Mouse (Mus musculus): ENCODE measurements at regions not wholly inside any gene's neighbourhood (a gene's known extent, or its start where the extent isn't known, plus 50 kb on each side); places are given as distances from the start of the nearest gene placed in this dataset.
A peak's percentile ranks its signal among the peaks of the same experiment; 100 is the strongest.
"Not testable (repeated sequence)": the region's sequence is repeated elsewhere in the genome, so short reads cannot be mapped to it uniquely, and the experiment has no call there.

- not testable (repeated sequence) for DNase-seq (ENCODE audit: extremely low spot score in 1 of 2, low spot score in 1 of 2)
Measured at GRCm38 (mm10) chr8:20285523-20285922, 77.5 kb downstream of the Gm15319 start.

- DNase-seq (ENCODE audit: extremely low spot score in 1 of 2, low spot score in 1 of 2): peak in 1 of 2 experiments; percentile 10
Measured at GRCm38 (mm10) chr8:20284856-20285255, 78.2 kb downstream of the Gm15319 start.

GRCm38 (mm10) chr8:20283141-20283540 is 79.9 kb downstream of the Gm15319 start:
- DNase-seq (ENCODE audit: extremely low spot score in 1 of 2, low spot score in 1 of 2): not testable (repeated sequence)

GRCm38 (mm10) chr8:20281201-20281887 is 81.7 kb downstream of the Gm15319 start:
- not testable (repeated sequence) for DNase-seq (ENCODE audit: extremely low spot score in 1 of 2, low spot score in 1 of 2)

GRCm38 (mm10) chr8:20277701-20278100 is 85.3 kb downstream of the Gm15319 start:
- DNase-seq (ENCODE audit: extremely low spot score in 1 of 2, low spot score in 1 of 2): not testable (repeated sequence)

GRCm38 (mm10) chr8:20276661-20277060 is 86.3 kb downstream of the Gm15319 start:
- DNase-seq (ENCODE audit: extremely low spot score in 1 of 2, low spot score in 1 of 2): not testable (repeated sequence)

GRCm38 (mm10) chr8:20273844-20274243 is 89.2 kb downstream of the Gm15319 start:
- not testable (repeated sequence) for DNase-seq (ENCODE audit: extremely low spot score in 1 of 2, low spot score in 1 of 2)

GRCm38 (mm10) chr8:20267520-20268127 is 95.4 kb downstream of the Gm15319 start:
- not testable (repeated sequence) for DNase-seq (ENCODE audit: extremely low spot score in 1 of 2, low spot score in 1 of 2)

GRCm38 (mm10) chr8:20266776-20267175 is 96.2 kb downstream of the Gm15319 start:
- DNase-seq (ENCODE audit: extremely low spot score in 1 of 2, low spot score in 1 of 2): not testable (repeated sequence)

- not testable (repeated sequence) for DNase-seq (ENCODE audit: extremely low spot score in 1 of 2, low spot score in 1 of 2)
Measured at GRCm38 (mm10) chr8:20264612-20265011, 98.4 kb downstream of the Gm15319 start.

- not testable (repeated sequence) for DNase-seq (ENCODE audit: extremely low spot score in 1 of 2, low spot score in 1 of 2)
Measured at GRCm38 (mm10) chr8:20264106-20264505, 98.9 kb downstream of the Gm15319 start.

GRCm38 (mm10) chr8:20262847-20263570 is 100.0 kb downstream of the Gm15319 start:
- DNase-seq (ENCODE audit: extremely low spot score in 1 of 2, low spot score in 1 of 2): not testable (repeated sequence)

- DNase-seq (ENCODE audit: extremely low spot score in 1 of 2, low spot score in 1 of 2): not testable (repeated sequence)
Measured at GRCm38 (mm10) chr8:20262253-20262652, 100.8 kb downstream of the Gm15319 start.

- not testable (repeated sequence) for DNase-seq (ENCODE audit: extremely low spot score in 1 of 2, low spot score in 1 of 2)
Measured at GRCm38 (mm10) chr8:20261452-20262181, 101.4 kb downstream of the Gm15319 start.

- DNase-seq (ENCODE audit: extremely low spot score in 1 of 2, low spot score in 1 of 2): not testable (repeated sequence)
Measured at GRCm38 (mm10) chr8:20261007-20261406, 102.0 kb downstream of the Gm15319 start.

- not testable (repeated sequence) for DNase-seq (ENCODE audit: extremely low spot score in 1 of 2, low spot score in 1 of 2)
Measured at GRCm38 (mm10) chr8:20260125-20260640, 102.8 kb downstream of the Gm15319 start.

GRCm38 (mm10) chr8:20259662-20260061 is 103.3 kb downstream of the Gm15319 start:
- not testable (repeated sequence) for DNase-seq (ENCODE audit: extremely low spot score in 1 of 2, low spot score in 1 of 2)

Data from frontal cortex, adult 2 months (tissue).